Mouse (Mus musculus) mature B cell (primary cell): ENCODE data around the gene Akap10.
"Not testable (repeated sequence)": the region's sequence is repeated elsewhere in the genome, so short reads cannot be mapped to it uniquely, and the experiment has no call there.

ENCODE experiments used
- in situ Hi-C: fragments of 300-500 bp; cut with MboI; formaldehyde crosslinking; loops from 2 replicates; pipeline ENCODE4 v1.14.3; 2019

The Akap10 gene

GRCm38 (mm10) chr11:61930098-61930517 lies at the start of gene Akap10:
Gene Akap10, minus strand, starts transcription at chr11:61930252.
- in situ Hi-C loops: no loop called here

DNA sequence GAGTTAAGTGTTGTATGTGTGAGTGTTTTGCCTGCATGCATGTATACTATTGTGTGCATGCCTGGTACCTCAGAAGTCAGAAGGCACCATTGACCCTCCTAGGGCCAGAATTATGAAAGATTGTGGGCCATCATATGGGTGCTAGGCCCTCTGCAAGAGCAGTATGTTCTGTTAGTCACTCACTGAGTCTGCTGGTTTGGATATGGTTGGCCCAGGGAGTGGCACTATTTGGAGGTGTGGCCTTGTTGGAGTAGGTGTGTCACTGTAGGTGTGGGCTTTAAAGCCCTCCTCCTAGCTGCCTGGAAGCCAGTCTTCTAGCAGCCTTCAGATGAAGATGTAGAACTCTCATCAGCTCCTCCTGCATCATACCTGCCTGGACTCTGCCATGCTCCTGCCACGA lies 45.7 kb upstream of the Akap10 start:
- in situ Hi-C loops: no loop called here

DNA sequence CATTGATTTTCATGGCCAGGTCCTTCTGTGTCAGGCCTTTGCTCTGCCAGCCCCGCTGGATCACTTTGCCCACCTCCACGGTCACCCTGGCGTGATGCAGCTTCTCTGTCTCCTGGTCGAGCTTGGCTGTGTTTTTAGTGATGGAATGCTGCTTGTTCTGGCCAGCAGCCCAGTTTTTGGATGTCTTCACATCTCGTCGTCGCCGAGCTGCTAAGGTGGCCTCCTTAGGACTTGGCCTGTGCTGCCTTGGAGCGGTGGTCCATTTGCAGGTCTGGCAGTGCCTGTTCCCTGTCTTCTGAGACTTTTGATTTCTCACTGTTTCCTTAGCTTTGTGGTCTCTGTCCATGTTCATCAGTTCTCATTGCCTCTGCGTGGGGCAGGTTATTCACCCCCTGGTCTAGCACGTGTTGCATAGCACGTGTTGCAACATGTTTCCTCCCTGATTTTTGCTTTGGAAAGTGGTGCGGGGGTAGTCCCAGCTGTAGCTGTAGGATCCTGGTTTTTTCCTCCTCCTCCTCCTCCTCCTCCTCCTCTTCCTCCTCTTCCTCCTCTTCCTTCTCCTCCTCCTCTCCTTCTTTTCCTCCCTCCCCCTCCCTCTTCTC lies 44.2 kb upstream of the Akap10 start:
- in situ Hi-C loops: no loop called here

DNA sequence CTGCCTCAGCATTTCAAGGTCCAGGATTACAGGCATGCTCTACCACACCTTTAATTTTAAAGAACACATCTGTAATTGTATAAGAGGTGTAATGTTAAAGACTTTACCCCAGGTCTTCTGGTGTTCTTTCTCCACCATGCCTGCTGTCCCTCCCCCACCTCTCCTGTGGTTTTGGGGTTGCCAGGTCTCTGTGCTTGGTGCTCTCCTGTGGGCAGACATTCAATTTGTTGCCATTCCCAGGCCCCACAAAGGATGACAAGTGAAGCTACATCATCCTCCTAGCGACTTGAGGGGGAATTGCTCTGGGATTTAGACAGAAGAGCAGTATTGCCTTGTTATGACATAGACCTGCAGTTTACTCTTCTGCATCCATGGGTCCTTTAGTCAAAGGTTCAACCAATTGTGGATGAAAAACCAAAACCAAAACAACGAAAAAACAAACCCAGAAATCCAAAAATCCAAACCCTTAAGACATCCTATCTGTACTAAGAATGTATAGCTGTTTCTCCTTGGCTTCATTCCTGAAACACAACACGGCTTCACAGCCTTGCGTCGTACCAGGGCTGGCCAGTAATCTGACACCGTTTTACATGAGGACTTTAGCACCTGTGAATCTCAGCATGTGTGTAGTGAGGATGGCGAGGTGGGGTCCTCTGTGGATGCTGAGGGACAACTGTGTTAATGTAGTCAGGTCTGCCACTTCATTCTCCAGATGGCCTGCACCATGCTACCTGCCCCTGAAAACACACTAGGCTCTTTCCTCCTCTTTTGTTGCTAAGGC lies 41.6 kb upstream of the Akap10 start:
- in situ Hi-C loops: no loop called here

DNA sequence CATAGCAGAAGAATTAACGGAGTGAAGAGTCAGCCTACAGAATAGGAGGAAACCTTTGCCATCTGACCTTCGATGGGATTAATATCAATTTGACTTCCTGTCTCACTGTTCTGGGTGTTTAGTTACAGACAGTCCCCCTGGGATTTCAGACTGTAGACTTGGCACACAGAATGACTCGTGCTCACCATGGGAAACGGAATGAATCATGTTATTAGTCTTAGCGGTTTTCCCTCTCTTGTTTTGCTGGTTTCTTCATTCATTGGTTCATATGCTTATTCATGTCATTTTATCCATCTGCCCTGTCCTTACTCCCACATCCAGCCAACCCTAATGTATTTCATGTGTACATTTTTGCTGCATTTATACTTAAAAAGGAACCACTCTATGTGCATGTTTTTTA lies 40.8 kb upstream of the Akap10 start:
- in situ Hi-C loops: no loop called here

DNA sequence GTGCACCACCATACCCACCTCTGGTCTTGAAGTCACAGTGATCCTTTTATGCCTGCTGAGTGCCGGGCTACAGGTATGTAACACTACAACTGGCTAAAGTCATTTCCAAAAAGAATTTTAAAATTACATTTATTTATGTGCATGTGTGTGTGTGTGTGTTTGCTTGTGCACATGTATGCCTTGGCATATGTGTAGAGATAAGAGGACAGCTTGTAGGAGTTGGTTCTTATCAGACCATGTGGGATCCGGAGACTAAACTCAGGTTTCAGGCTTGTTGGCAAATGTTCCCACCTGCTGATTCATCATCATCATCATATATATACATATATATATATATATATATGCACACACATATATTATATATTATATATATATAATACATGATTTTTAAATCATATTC lies 38.8 kb upstream of the Akap10 start:
- in situ Hi-C loops: no loop called here

- in situ Hi-C loops: no loop called here
These were observed 37.0 kb upstream of the Akap10 start for GRCm38 (mm10) chr11:61967034-61967433.

DNA sequence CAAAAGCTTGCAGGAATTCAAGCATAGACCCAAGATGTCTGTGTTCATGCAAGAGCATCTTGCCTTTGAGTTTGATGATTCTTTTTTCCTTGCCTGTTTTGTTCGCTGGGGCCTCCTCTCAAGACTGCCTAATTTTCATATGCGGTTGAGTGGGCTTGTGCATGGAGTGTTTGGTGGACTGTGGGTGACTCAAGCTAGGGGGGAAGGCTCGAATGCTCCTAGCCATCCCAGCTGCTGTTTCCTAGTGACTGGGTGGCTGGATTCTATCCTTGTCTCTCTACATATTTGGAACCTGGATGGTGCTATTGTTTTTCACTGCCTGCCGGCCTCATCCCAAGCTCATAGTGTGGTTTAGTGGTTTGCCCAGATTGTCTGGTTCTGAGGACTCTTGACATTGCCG lies 34.6 kb upstream of the Akap10 start:
- in situ Hi-C loops: no loop called here

DNA sequence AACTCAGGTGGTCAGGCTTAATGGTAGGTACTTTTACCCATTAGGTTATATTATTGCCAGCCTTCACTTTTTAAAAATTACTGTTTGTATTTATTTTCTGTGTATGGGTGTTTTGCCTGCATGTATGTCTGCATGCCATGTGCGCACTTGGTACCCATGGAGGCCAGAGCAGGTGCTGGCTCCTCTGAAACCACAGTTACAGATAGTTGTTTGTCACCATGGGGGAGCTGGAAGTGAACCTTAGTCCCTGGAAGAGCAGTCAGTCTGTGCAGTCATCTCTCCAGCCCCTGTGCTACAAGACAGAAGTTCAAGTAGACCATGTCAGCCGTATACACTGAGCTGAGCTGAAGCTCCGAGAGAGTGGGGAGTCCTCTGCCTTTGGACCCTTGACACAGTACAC lies 33.1 kb upstream of the Akap10 start:
- in situ Hi-C loops: no loop called here

DNA sequence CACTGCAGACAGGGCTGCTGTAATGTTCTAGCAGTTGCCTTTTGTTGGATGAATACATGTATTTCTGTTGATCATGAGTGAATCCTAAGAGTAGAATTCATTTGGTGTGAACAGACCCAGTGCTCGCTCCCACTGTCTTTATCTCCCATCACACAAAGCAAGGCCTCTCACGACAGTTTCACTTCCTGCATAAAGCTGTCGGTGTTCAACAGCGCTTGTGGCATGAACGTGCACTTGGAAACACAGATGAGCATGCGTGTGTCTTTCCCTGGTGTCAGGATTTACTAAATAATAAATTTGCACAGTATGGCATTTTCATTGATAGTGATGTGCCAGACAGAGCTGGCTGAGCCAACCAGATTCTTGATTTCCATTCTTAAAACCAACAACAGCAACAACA lies 32.6 kb upstream of the Akap10 start:
- in situ Hi-C loops: no loop called here

GRCm38 (mm10) chr11:61960096-61960495 lies 30.0 kb upstream of the Akap10 start:
- in situ Hi-C loops: no loop called here

DNA sequence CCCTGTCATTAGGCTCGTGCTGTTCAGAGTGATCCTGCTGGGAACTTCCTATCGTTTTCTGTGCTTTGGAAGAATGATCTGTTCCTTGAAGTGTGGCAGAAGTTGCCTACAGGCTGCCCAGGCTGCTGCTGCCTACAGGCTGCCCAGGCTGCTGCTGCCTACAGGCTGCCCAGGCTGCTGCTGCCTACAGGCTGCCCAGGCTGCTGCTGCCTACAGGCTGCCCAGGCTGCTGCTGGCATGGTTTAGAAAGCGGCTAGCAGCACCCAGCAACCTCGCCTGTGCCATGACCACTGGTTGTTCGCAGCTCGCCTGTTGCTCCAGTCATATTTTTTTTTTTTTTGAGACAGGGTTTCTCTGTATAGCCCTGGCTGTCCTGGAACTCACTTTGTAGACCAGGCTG lies 28.7 kb upstream of the Akap10 start:
- in situ Hi-C loops: not testable (repeated sequence)

- in situ Hi-C loops: no loop called here
These were observed 27.3 kb upstream of the Akap10 start for GRCm38 (mm10) chr11:61957296-61957813.

GRCm38 (mm10) chr11:61956572-61957295 lies 26.7 kb upstream of the Akap10 start, which contains the start of gene Specc1:
Gene Specc1, plus strand, starts transcription at chr11:61956763.
- in situ Hi-C loops: no loop called here

DNA sequence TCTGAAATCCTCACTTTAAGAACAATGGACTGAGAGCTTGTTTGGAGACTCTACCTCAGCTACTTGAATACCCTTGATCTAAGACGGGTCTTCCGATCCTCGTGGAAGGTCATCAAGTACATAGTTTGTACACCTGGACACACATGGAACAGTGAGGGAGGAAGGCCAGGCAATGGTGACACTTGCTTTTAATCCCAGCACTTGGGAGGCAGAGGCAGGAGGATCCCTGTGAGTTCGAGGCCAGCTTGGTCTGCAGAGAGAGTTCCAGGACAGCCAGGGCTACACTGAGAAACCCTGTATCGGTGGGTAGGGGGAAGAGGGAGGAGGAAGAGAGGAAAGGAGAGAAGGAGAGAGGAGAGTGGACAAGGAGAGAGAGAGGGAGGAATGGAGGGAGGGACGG lies 25.9 kb upstream of the Akap10 start:
- in situ Hi-C loops: no loop called here

- in situ Hi-C loops: no loop called here
These were observed 25.1 kb upstream of the Akap10 start for GRCm38 (mm10) chr11:61955136-61955535.

GRCm38 (mm10) chr11:61950632-61951031 lies 20.6 kb upstream of the Akap10 start:
- in situ Hi-C loops: no loop called here

DNA sequence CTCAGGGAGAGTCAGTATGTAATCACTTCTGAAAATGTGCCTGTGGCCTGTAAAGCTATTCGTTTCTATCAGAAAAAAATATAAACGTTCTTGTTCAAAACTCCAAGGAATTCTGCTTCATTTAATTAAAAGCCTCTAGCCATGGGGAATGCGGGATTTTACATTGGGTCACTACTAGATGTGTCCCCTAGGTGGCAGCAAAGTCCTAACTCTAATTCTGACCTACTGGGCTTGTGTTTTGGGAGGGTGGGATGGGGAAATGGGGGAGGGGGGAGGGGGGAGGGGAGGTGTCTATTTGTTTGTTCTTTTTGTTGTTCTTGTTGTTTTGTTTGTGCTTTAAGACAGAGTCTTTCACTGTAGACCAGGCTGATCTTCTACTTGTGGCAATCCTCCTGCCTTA lies 19.3 kb upstream of the Akap10 start:
- in situ Hi-C loops: no loop called here

DNA sequence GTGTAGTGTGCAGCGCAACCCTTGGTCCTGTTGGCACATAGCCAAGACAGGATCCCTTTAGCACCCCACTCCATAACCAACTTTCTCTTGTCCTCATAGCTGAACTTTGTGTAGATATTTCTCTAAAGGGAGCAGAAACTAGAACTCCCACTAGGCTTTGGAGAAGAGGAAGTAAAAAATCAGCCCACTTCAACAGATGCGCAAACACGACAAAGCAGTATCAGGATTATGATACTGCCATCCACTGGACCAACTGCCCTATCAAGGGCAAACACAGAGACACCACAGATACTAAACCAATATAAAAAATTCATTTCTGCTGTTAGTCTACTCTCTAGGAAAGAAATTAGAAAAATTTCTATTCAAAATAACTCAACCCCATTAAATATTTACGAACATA lies 16.6 kb upstream of the Akap10 start:
- in situ Hi-C loops: no loop called here

GRCm38 (mm10) chr11:61944417-61944816 lies 14.4 kb upstream of the Akap10 start:
- in situ Hi-C loops: no loop called here

GRCm38 (mm10) chr11:61942903-61943302 lies 12.9 kb upstream of the Akap10 start:
- in situ Hi-C loops: no loop called here

DNA sequence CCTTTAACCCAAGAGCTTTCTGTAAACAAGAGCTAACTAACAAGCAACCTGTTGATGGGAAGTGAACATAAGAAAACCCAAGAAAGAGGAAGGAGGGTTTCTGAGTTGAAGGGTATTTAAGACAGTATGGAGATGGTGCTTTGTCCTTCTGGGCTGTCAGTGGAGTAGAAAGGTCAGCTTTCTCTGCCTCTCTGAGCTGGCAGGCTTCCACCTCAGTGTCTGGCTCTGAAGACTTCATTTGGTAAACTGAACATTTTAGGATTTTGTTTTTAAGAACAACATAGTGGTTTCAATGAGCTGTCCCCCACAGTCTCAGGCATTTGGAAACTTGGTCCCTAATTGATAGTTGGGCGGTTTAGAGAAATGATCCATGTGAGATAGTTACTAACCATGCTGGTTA lies 7.7 kb upstream of the Akap10 start:
- in situ Hi-C loops: no loop called here
